Comparison of ENCODE assay signal across 7 mouse cellular contexts in the genomic region with DNA sequence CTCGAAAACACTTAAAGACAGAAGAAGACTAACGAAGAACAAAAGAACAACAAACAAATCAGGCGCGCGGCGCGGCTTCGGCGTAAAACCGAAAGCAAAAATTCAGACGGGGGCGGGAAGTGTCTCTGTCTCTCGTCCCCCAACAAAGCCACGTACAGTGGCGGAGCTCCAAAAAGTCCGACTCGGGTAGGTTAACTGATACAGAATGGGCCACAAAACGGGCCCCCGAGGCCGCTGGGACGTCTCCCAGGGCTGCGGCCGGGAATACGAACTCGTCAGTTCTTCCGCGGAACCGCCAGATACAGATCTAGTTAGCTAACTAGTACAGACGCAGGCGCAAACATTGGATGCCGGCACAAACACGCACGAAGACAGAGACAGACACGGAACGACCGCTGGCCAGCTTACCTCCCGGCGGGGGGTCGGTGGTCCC. TPM values are rescaled to one million over a fixed set of nuclear protein-coding genes. Genes with fewer than 3 reads are reported as not detected.
DNase-seq lines count a peak whose midpoint lies in the region; ATAC-seq lines count a peak whose summit lies in the region.
"Not testable (repeated sequence)": the region's sequence is repeated elsewhere in the genome, so short reads cannot be mapped to it uniquely, and the experiment has no call there.

No protein-coding gene starts in this region.

- not testable (repeated sequence) for H3K4me1 ChIP-seq in embryonic facial prominence, embryonic 12.5 days; hindbrain, embryonic 10.5 days (replicated peaks); kidney, embryonic 16.5 days (ENCODE audit: insufficient read depth, low read length)
- peaks cover 13% of the 10 kb centered on the region for H3K4me1 ChIP-seq in limb, embryonic 12.5 days (replicated peaks)

- not testable (repeated sequence) for H3K4me2 ChIP-seq in embryonic facial prominence, embryonic 12.5 days (replicated peaks)
- H3K4me2 ChIP-seq in kidney, embryonic 16.5 days (replicated peaks; ENCODE audit: low read depth, low read length), result peak overlapping the region; percentile 21; the same call in 1 of the 2 replicates
- H3K4me2 ChIP-seq in limb, embryonic 12.5 days, result peak overlapping the region; percentile 39

- H3K4me3 ChIP-seq in embryonic facial prominence, embryonic 12.5 days, result peak overlapping the region; percentile 28; the same call in 1 of the 2 replicates
- H3K4me3 ChIP-seq in hindbrain, embryonic 10.5 days, result peak overlapping the region; percentile 40
- peak overlapping the region; percentile 39 for H3K4me3 ChIP-seq in kidney, embryonic 16.5 days (ENCODE audit: low read length)
- peak overlapping the region; percentile 30 for H3K4me3 ChIP-seq in limb, embryonic 12.5 days (replicated peaks)

- H3K27ac ChIP-seq in embryonic facial prominence, embryonic 12.5 days; hindbrain, embryonic 10.5 days; kidney, embryonic 16.5 days (ENCODE audit: low read length); limb, embryonic 12.5 days: not testable (repeated sequence)

- peak; percentile 18 for DNase-seq in gastrocnemius, adult 18-20 months (ENCODE audit: low spot score)
- not testable (repeated sequence) for DNase-seq in hindbrain, embryonic 10.5 days (ENCODE audit: low spot score)
- peak; percentile 48 to 54 for DNase-seq in lung, postnatal 4 days
- peak; percentile 26 for DNase-seq in right cerebral cortex, postnatal 25 days

- H3K9me3 ChIP-seq in embryonic facial prominence, embryonic 12.5 days; hindbrain, embryonic 10.5 days; kidney, embryonic 16.5 days (ENCODE audit: low read length); limb, embryonic 12.5 days: not testable (repeated sequence)

- ATAC-seq in embryonic facial prominence, embryonic 12.5 days (ENCODE audit: insufficient number of reproducible peaks, insufficient read depth, low FRiP score, low TSS enrichment); kidney, embryonic 16.5 days (ENCODE audit: low FRiP score, low TSS enrichment); limb, embryonic 12.5 days (ENCODE audit: insufficient number of reproducible peaks, insufficient read depth, low FRiP score, low TSS enrichment, low read depth): not testable (repeated sequence)

- WGBS in embryonic facial prominence, embryonic 12.5 days, result 46% methylated on average over 28 of the region's 39 CpGs
- WGBS in hindbrain, embryonic 10.5 days, result 34% methylated on average over 39 of the region's 39 CpGs
- WGBS in kidney, embryonic 16.5 days, result 21% methylated on average over 18 of the region's 39 CpGs
- WGBS in limb, embryonic 12.5 days, result 31% methylated on average over 37 of the region's 39 CpGs

- not testable (repeated sequence) for H3K9ac ChIP-seq in embryonic facial prominence, embryonic 12.5 days; kidney, embryonic 16.5 days (replicated peaks; ENCODE audit: low read length); limb, embryonic 12.5 days (replicated peaks)

- not testable (repeated sequence) for H3K27me3 ChIP-seq in embryonic facial prominence, embryonic 12.5 days; kidney, embryonic 16.5 days (ENCODE audit: insufficient read depth, low read length); limb, embryonic 12.5 days
- peaks cover 19% of the 10 kb centered on the region; the same call in 1 of the 2 replicates for H3K27me3 ChIP-seq in hindbrain, embryonic 10.5 days (ENCODE audit: insufficient read depth, poor library complexity, severe bottlenecking)

- not testable (repeated sequence) for H3K36me3 ChIP-seq in embryonic facial prominence, embryonic 12.5 days; hindbrain, embryonic 10.5 days; kidney, embryonic 16.5 days (ENCODE audit: insufficient read depth, low read length); limb, embryonic 12.5 days

RNA-seq across cellular contexts. Expression of gene Akap1, which starts 31.4 kb away (rescaled TPM):
- 17.4 and 18.1 TPM in 2 replicates for polyA plus RNA-seq in embryonic facial prominence, embryonic 12.5 days (2016; fragmentation: Nextera tagmentation; extraction: Ambion mirVana)
- 10 to 100 TPM; 54.5 to 82.7 TPM for total RNA-seq in gastrocnemius, adult 18-20 months (2021)
- 17.7 and 19.6 TPM in 2 replicates for polyA plus RNA-seq in hindbrain, embryonic 10.5 days (2016; fragmentation: Nextera tagmentation; extraction: Ambion mirVana)
- polyA plus RNA-seq in kidney, embryonic 16.5 days (2015; fragmentation: Nextera tagmentation; extraction: Ambion mirVana), result 23.7 and 24.3 TPM in 2 replicates
- 15.3 and 16.7 TPM in 2 replicates for polyA plus RNA-seq in limb, embryonic 12.5 days (2016; fragmentation: Nextera tagmentation; extraction: Ambion mirVana)

RNA-seq across cellular contexts. Expression of gene Scpep1, which starts 59.4 kb away (rescaled TPM):
- polyA plus RNA-seq in embryonic facial prominence, embryonic 12.5 days (2016; fragmentation: Nextera tagmentation; extraction: Ambion mirVana), result 72.9 and 77.4 TPM in 2 replicates
- total RNA-seq in gastrocnemius, adult 18-20 months (2021), result 1 to 10 TPM; 5.9 to 8.8 TPM
- polyA plus RNA-seq in hindbrain, embryonic 10.5 days (2016; fragmentation: Nextera tagmentation; extraction: Ambion mirVana), result 57.4 and 75.7 TPM in 2 replicates
- 143 and 158 TPM in 2 replicates for polyA plus RNA-seq in kidney, embryonic 16.5 days (2015; fragmentation: Nextera tagmentation; extraction: Ambion mirVana)
- polyA plus RNA-seq in limb, embryonic 12.5 days (2016; fragmentation: Nextera tagmentation; extraction: Ambion mirVana), result 68.8 and 71.2 TPM in 2 replicates
